Mouse (Mus musculus) CH12.LX (cell line): Measurements from ENCODE around the gene Zswim9. TPM values are rescaled to one million over a fixed set of nuclear protein-coding genes. Genes with fewer than 3 reads are reported as not detected.

Source experiments
- DNase-seq: peaks from one replicate; pipeline ENCODE4 v3.0.0-alpha.2; 2013; ENCODE audit errors: extremely low read depth
- H3K27ac ChIP-seq: 2 replicates; pipeline ENCODE4 v1.5.1; 2012; ENCODE audit warnings: low read depth, mild to moderate bottlenecking, control low read depth, moderate library complexity; ENCODE audit not compliant: insufficient read depth
- H3K27me3 ChIP-seq: replicated peaks from 2 replicates; pipeline ENCODE3; 2012; ENCODE audit warnings: inconsistent platforms
- H3K36me3 ChIP-seq, 2 experiments: replicated peaks in 1 of 2; 2 replicates each; pipeline versions ENCODE3 to v1.6.1; 2012; ENCODE audit warnings: inconsistent platforms in 1 of 2, low read length in 1 of 2, mild to moderate bottlenecking in 1 of 2, mixed read lengths in 1 of 2, moderate library complexity in 1 of 2; ENCODE audit not compliant: control insufficient read depth in 1 of 2, insufficient read depth in 1 of 2
- H3K4me1 ChIP-seq, 2 experiments: 2 replicates each; pipeline ENCODE4 v1.6.1; 2012; ENCODE audit warnings: inconsistent platforms in 1 of 2, moderate library complexity in 1 of 2; ENCODE audit not compliant: insufficient read depth in 2 of 2, control insufficient read depth in 1 of 2
- H3K4me2 ChIP-seq: 2 replicates; pipeline ENCODE4 v1.6.1; 2012; ENCODE audit warnings: low read depth, mild to moderate bottlenecking, control low read depth; ENCODE audit not compliant: poor library complexity, insufficient read depth, severe bottlenecking
- H3K4me3 ChIP-seq, 3 experiments: fragments of 150-350 bp in 1 of 3; sonication (generic) in 1 of 3; replicated peaks in 1 of 3; 2 replicates each; pipeline versions ENCODE3 to v1.5.1; 2011 to 2012; ENCODE audit warnings: low read depth in 2 of 3, low read length in 2 of 3, mild to moderate bottlenecking in 2 of 3, moderate library complexity in 2 of 3, control low read depth in 1 of 3, improper control_type of control experiment in 1 of 3, inconsistent platforms in 1 of 3, mixed read lengths in 1 of 3; ENCODE audit not compliant: poor library complexity in 1 of 3
- H3K79me2 ChIP-seq: replicated peaks from 2 replicates; pipeline ENCODE4 v1.6.1; 2012; ENCODE audit warnings: mild to moderate bottlenecking, moderate library complexity; ENCODE audit not compliant: control insufficient read depth, poor library complexity, insufficient read depth, severe bottlenecking; ENCODE audit errors: extremely low read depth
- H3K9ac ChIP-seq: 2 replicates; pipeline ENCODE4 v1.6.1; 2012; ENCODE audit warnings: low read depth, mild to moderate bottlenecking, control low read depth, moderate library complexity; ENCODE audit not compliant: insufficient read depth
- H3K9me3 ChIP-seq: replicated peaks from 2 replicates; pipeline ENCODE3; 2012; ENCODE audit warnings: low read length, inconsistent platforms, mixed read lengths
- BHLHE40 ChIP-seq: IDR thresholded peaks from 2 replicates; pipeline ENCODE4 v1.6.1; 2011; ENCODE audit warnings: mild to moderate bottlenecking, low read depth, low read length, improper control_type of control experiment
- CHD2 ChIP-seq: IDR thresholded peaks from 2 replicates; pipeline ENCODE4 v1.6.1; 2011; ENCODE audit warnings: low read length, improper control_type of control experiment
- CTCF ChIP-seq, 2 experiments: IDR thresholded peaks in 1 of 2; conservative IDR thresholded peaks in 1 of 2; 2 replicates each; pipeline ENCODE4 v1.5.1; 2011 to 2012; ENCODE audit warnings: low read depth in 2 of 2, low read length in 2 of 2, improper control_type of control experiment in 1 of 2, inconsistent platforms in 1 of 2, mild to moderate bottlenecking in 1 of 2, moderate library complexity in 1 of 2
- EP300 ChIP-seq: IDR thresholded peaks from 2 replicates; pipeline ENCODE4 v1.6.1; 2011; ENCODE audit warnings: low read length, improper control_type of control experiment
- ETS1 ChIP-seq: conservative IDR thresholded peaks from 2 replicates; pipeline ENCODE4 v1.6.1; 2012; ENCODE audit warnings: low read depth, mild to moderate bottlenecking, inconsistent platforms, low read length, improper control_type of control experiment, moderate library complexity
- GABPA ChIP-seq: IDR thresholded peaks from 2 replicates; pipeline ENCODE4 v1.6.1; 2012; ENCODE audit warnings: low read depth, low read length, improper control_type of control experiment, inconsistent platforms; ENCODE audit not compliant: insufficient replicate concordance
- HCFC1 ChIP-seq: IDR thresholded peaks from 2 replicates; pipeline ENCODE4 v1.6.1; 2012; ENCODE audit warnings: low read depth, mild to moderate bottlenecking, inconsistent platforms, low read length, improper control_type of control experiment
- IRF4 ChIP-seq: IDR thresholded peaks from 2 replicates; pipeline ENCODE4 v1.6.1; 2014; ENCODE audit warnings: low read depth, mild to moderate bottlenecking, inconsistent platforms, low read length, improper control_type of control experiment
- JUN ChIP-seq: IDR thresholded peaks from 2 replicates; pipeline ENCODE4 v1.6.1; 2011; ENCODE audit warnings: low read depth, mild to moderate bottlenecking, low read length, improper control_type of control experiment, moderate library complexity; ENCODE audit not compliant: insufficient read depth
- JUND ChIP-seq: conservative IDR thresholded peaks from 2 replicates; pipeline ENCODE4 v1.6.1; 2011; ENCODE audit warnings: low read depth, low read length, improper control_type of control experiment
- MXI1 ChIP-seq: IDR thresholded peaks from 2 replicates; pipeline ENCODE4 v1.6.1; 2011; ENCODE audit warnings: mild to moderate bottlenecking, low read depth, low read length, improper control_type of control experiment
- MYC ChIP-seq: IDR thresholded peaks from 2 replicates; pipeline ENCODE4 v1.6.1; 2011; ENCODE audit warnings: low read depth, mild to moderate bottlenecking, improper control_type of control experiment, low read length
- NRF1 ChIP-seq: IDR thresholded peaks from 2 replicates; pipeline ENCODE4 v1.6.1; 2014; ENCODE audit warnings: low read depth, mild to moderate bottlenecking, inconsistent platforms, low read length, improper control_type of control experiment, moderate library complexity
- RCOR1 ChIP-seq: conservative IDR thresholded peaks from 2 replicates; pipeline ENCODE4 v1.6.1; 2012; ENCODE audit warnings: low read depth, mild to moderate bottlenecking, inconsistent platforms, low read length, improper control_type of control experiment
- SIN3A ChIP-seq: IDR thresholded peaks from 2 replicates; pipeline ENCODE4 v1.6.1; 2012; ENCODE audit warnings: low read length, improper control_type of control experiment, inconsistent platforms
- TBP ChIP-seq: conservative IDR thresholded peaks from 2 replicates; pipeline ENCODE4 v1.6.1; 2011; ENCODE audit warnings: low read depth, low read length, improper control_type of control experiment
- TCF12 ChIP-seq: IDR thresholded peaks from 2 replicates; pipeline ENCODE4 v1.6.1; 2014; ENCODE audit warnings: low read depth, mild to moderate bottlenecking, inconsistent platforms, low read length, improper control_type of control experiment
- USF2 ChIP-seq: conservative IDR thresholded peaks from 2 replicates; pipeline ENCODE4 v1.6.1; 2011; ENCODE audit warnings: low read depth, low read length, improper control_type of control experiment
- dilution Hi-C: fragments of 300-500 bp; cut with MboI; formaldehyde crosslinking; loops from 2 replicates; pipeline ENCODE4 v1.14.3; 2020; ENCODE audit warnings: low sequenced_read_pairs; ENCODE audit not compliant: extremely low pct_unique_long_range_greater_than_20kb, extremely low pct_ligation_motif_present
- in situ Hi-C: fragments of 300-500 bp; cut with MboI; formaldehyde crosslinking; loops from 3 replicates; pipeline ENCODE4 v1.14.3; 2019; ENCODE audit warnings: low sequenced_read_pairs, low pct_ligation_motif_present, low pct_unique_long_range_greater_than_20kb, mixed read lengths
- polyA plus RNA-seq: library from polyadenylated mRNA; unstranded; fragments of >175 nt; gene quantifications from 2 replicates; pipeline ENCODE4 v1.2.1, GENCODE M21; 2012; ENCODE audit warnings: low read depth; ENCODE audit not compliant: insufficient read length
- total RNA-seq, 2 experiments: library from RNA; depleted of rRNA; stranded (reverse); fragments of 300-350 nt in 1 of 2; fragments of >200 nt in 1 of 2; gene quantifications; 2 replicates each; pipeline ENCODE4 v1.2.3; 2012 to 2014

Gene Zswim9
- total and polyA plus RNA-seq, 3 experiments = 1.3 to 5.5 (median 4.2) TPM

DNA sequence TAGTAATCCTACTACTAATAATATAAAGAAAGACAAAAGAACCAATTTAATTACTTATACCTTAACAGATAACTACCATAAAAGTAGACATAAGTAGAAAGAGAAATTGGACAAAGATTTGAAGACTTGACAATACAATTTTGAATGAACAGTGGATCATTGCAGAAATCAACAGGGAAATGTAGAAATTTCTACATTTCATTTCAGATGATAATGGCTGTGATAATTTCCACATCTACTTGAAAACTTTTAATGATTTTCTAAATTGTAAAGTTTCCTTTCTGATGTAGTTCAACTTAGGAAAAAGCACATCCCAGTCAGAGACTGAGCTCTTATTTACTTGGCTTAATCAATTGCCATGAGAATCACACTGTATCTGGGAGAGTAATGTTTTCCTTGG lies 65.8 kb downstream of the Zswim9 start, which contains the start of gene Vmn1r89:
Gene Vmn1r89, plus strand, starts transcription at position 301 of the 400 bp plus-strand sequence.
- no peak for DNase-seq
- Histone ChIP-seq H3K4me2 (no peak within 1 kb of the TSS), H3K9ac (no peak within 1 kb of the TSS), H3K9me3 (no peaks in the 10 kb centered on the region), H3K4me3 (no peak within 1 kb of the TSS), H3K79me2 (no peaks in the 10 kb centered on the region), H3K27ac (no peak within 1 kb of the TSS), H3K4me1 (no peaks in the 10 kb centered on the region), H3K27me3 (peaks cover 54% of the 10 kb centered on the region), H3K36me3 (no peaks in the 10 kb centered on the region)
- dilution Hi-C loops = no loop called here
- TF ChIP-seq CTCF (conservative IDR thresholded peaks at IDR 0.05 in 1 of 2, IDR thresholded peaks at IDR 0.05 in 1 of 2; ENCODE audit: low read depth in 2 of 2, low read length in 2 of 2) (no peak), RCOR1 (no peak), TBP (no peak), CHD2 (no peak), MXI1 (no peak), HCFC1 (no peak), GABPA (no peak), MYC (no peak), NRF1 (no peak), EP300 (no peak), TCF12 (no peak), JUND (no peak), BHLHE40 (no peak), IRF4 (no peak), SIN3A (no peak), JUN (no peak), ETS1 (no peak), USF2 (no peak)
- in situ Hi-C loops = no loop called here

Other genes with a start within 250 kb of the Zswim9 start
- gene Chmp2a, start 243.9 kb downstream of the Zswim9 start, total RNA-seq (2012; rRNA removed) = 110 and 115 TPM in 2 replicates
- gene Chmp2a, start 243.9 kb downstream of the Zswim9 start, total RNA-seq (2014; rRNA removed) = 131 and 141 TPM in 2 replicates
- 134 and 148 TPM in 2 replicates for gene Chmp2a, start 243.9 kb downstream of the Zswim9 start, polyA plus RNA-seq
- 134 and 156 TPM in 2 replicates for gene Ube2m, start 240.4 kb downstream of the Zswim9 start, total RNA-seq (2012; rRNA removed)
- 227 and 244 TPM in 2 replicates for gene Ube2m, start 240.4 kb downstream of the Zswim9 start, total RNA-seq (2014; rRNA removed)
- gene Ube2m, start 240.4 kb downstream of the Zswim9 start, polyA plus RNA-seq = 215 and 272 TPM in 2 replicates
- 0.46 and 0.55 TPM in 2 replicates for gene Mzf1, start 224.0 kb downstream of the Zswim9 start, total RNA-seq (2012; rRNA removed)
- 0.31 and 0.34 TPM in 2 replicates for gene Mzf1, start 224.0 kb downstream of the Zswim9 start, total RNA-seq (2014; rRNA removed)
- gene Mzf1, start 224.0 kb downstream of the Zswim9 start, polyA plus RNA-seq = 0.50 and 0.68 TPM in 2 replicates
- not detected in 2 replicates for gene Vmn1r85, start 183.5 kb downstream of the Zswim9 start, total RNA-seq (2012; rRNA removed)
- not detected in 2 replicates for gene Vmn1r85, start 183.5 kb downstream of the Zswim9 start, total RNA-seq (2014; rRNA removed)
- gene Vmn1r85, start 183.5 kb downstream of the Zswim9 start, polyA plus RNA-seq = not detected in 2 replicates
- gene Vmn1r86, start 158.8 kb downstream of the Zswim9 start, total RNA-seq (2012; rRNA removed) = not detected in 2 replicates
- not detected in 2 replicates for gene Vmn1r86, start 158.8 kb downstream of the Zswim9 start, total RNA-seq (2014; rRNA removed)
- gene Vmn1r86, start 158.8 kb downstream of the Zswim9 start, polyA plus RNA-seq = not detected in 2 replicates
- not detected in 2 replicates for gene Vmn1r87, start 138.6 kb downstream of the Zswim9 start, total RNA-seq (2012; rRNA removed)
- gene Vmn1r87, start 138.6 kb downstream of the Zswim9 start, total RNA-seq (2014; rRNA removed) = not detected in 2 replicates
- not detected in 2 replicates for gene Vmn1r87, start 138.6 kb downstream of the Zswim9 start, polyA plus RNA-seq
- gene Vmn1r88, start 119.2 kb downstream of the Zswim9 start, total RNA-seq (2012; rRNA removed) = 0.29 and 0.34 TPM in 2 replicates
- gene Vmn1r88, start 119.2 kb downstream of the Zswim9 start, total RNA-seq (2014; rRNA removed) = 0.03 TPM in 1 of 2 replicates, not detected in the other
- 0.07 and 0.10 TPM in 2 replicates for gene Vmn1r88, start 119.2 kb downstream of the Zswim9 start, polyA plus RNA-seq
- not detected in 2 replicates for gene Vmn1r89, start 65.7 kb downstream of the Zswim9 start, total RNA-seq (2012; rRNA removed)
- not detected in 2 replicates for gene Vmn1r89, start 65.7 kb downstream of the Zswim9 start, total RNA-seq (2014; rRNA removed)
- gene Vmn1r89, start 65.7 kb downstream of the Zswim9 start, polyA plus RNA-seq = not detected in 2 replicates
- 82.4 and 86.2 TPM in 2 replicates for gene Lig1, start 1.4 kb downstream of the Zswim9 start, total RNA-seq (2012; rRNA removed)
- 34.8 and 42.0 TPM in 2 replicates for gene Lig1, start 1.4 kb downstream of the Zswim9 start, total RNA-seq (2014; rRNA removed)
- 163 and 204 TPM in 2 replicates for gene Lig1, start 1.4 kb downstream of the Zswim9 start, polyA plus RNA-seq
- gene Pla2g4c, start 45.9 kb upstream of the Zswim9 start, total RNA-seq (2012; rRNA removed) = 0.17 and 0.55 TPM in 2 replicates
- gene Pla2g4c, start 45.9 kb upstream of the Zswim9 start, total RNA-seq (2014; rRNA removed) = 1.1 TPM in 2 replicates
- 1.4 and 1.7 TPM in 2 replicates for gene Pla2g4c, start 45.9 kb upstream of the Zswim9 start, polyA plus RNA-seq
- not detected in 2 replicates for gene Cabp5, start 119.4 kb upstream of the Zswim9 start, total RNA-seq (2012; rRNA removed)
- not detected in 2 replicates for gene Cabp5, start 119.4 kb upstream of the Zswim9 start, total RNA-seq (2014; rRNA removed)
- gene Cabp5, start 119.4 kb upstream of the Zswim9 start, polyA plus RNA-seq = not detected in 2 replicates
- gene Bsph1, start 172.1 kb upstream of the Zswim9 start, total RNA-seq (2012; rRNA removed) = not detected in 2 replicates
- not detected in 2 replicates for gene Bsph1, start 172.1 kb upstream of the Zswim9 start, total RNA-seq (2014; rRNA removed)
- gene Bsph1, start 172.1 kb upstream of the Zswim9 start, polyA plus RNA-seq = not detected in 2 replicates